Comparison of ENCODE assay signal across 25 mouse cellular contexts in the genomic region with DNA sequence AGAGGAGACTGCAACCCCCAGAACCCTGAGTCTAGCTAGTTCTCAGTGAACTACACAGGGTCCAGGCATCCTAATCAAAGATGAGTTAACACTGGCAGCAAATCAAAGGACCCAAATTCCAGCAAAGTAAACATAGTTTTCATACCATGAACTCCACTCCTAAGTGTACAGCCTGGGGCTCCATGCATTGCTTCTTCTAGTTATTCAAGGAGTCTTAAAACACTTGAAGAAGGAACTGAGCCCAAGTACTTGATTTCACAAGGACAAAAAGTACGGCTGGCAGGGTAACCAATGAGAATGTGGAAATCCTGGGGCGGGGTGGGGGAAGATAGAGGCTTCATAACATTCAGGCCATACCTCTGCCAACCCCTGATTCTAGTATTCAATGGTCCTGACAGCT.
A peak's percentile ranks its signal among the peaks of the same experiment; 100 is the strongest.
DNase-seq lines count a peak whose midpoint lies in the region; ATAC-seq and TF ChIP-seq lines count a peak whose summit lies in the region.
"Had no signal": no experiment of that assay in that cellular context is flagged by ENCODE, and none has a peak within 500 bp of the region (broad histone marks: within the 10 kb centered on the region; RNA-seq: fewer than 3 reads in every experiment).

No protein-coding gene starts in this region.

- H3K36me3 ChIP-seq in lung, embryonic 16.5 days (ENCODE audit: control insufficient read depth, insufficient read depth, low read length), result no peaks in the 10 kb centered on the region
- H3K36me3 ChIP-seq: embryonic facial prominence, embryonic 10.5 days; embryonic facial prominence, embryonic 12.5 days; G1E had no signal

- no peak overlapping the region for H3K9ac ChIP-seq in lung, embryonic 16.5 days (ENCODE audit: low read length)
- H3K9ac ChIP-seq: embryonic facial prominence, embryonic 12.5 days; forebrain, embryonic 13.5 days had no signal

- no peak overlapping the region for H3K4me3 ChIP-seq in lung, adult 2 months (replicated peaks; ENCODE audit: extremely low read depth, low read depth, low read length)
- no peak overlapping the region for H3K4me3 ChIP-seq in lung, embryonic 16.5 days (ENCODE audit: low read length)
- H3K4me3 ChIP-seq: embryonic facial prominence, embryonic 10.5 days; embryonic facial prominence, embryonic 12.5 days; forebrain, embryonic 13.5 days had no signal

- H3K9me3 ChIP-seq in lung, embryonic 16.5 days (ENCODE audit: control insufficient read depth, low read length), result no peaks in the 10 kb centered on the region
- H3K9me3 ChIP-seq: embryonic facial prominence, embryonic 10.5 days; embryonic facial prominence, embryonic 12.5 days; forebrain, embryonic 13.5 days; G1E had no signal

- peak; percentile 86 for ATAC-seq in lung, embryonic 16.5 days (ENCODE audit: low read depth)
- no peak for ATAC-seq in megakaryocyte progenitor cell, adult 5-6 weeks (replicated peaks; ENCODE audit: poor library complexity)
- ATAC-seq: activated CD4-positive, CD25-positive, alpha-beta regulatory T cell, adult 4 months; CD4-positive, CD25-positive, alpha-beta regulatory T cell, adult 4 months; forebrain, embryonic 13.5 days; Patski had no signal

- DNase-seq in lung, adult 2 months, result peak; percentile 4
- no peak for DNase-seq in lung, postnatal 10 days
- DNase-seq in lung, postnatal 14 days, result peak; percentile 11
- DNase-seq in lung, postnatal 36 days, result peak; percentile 35
- no peak for DNase-seq in urinary bladder, postnatal 36 days (ENCODE audit: low spot score in 2 of 2)
- DNase-seq in urinary bladder, postnatal 10 days (ENCODE audit: low spot score), result no peak
- DNase-seq: adrenal gland, adult 8-10 months; adrenal gland, postnatal 14 days; adrenal gland, postnatal 36 days; B cell, adult 2 months; cerebellum, adult 11-12 months; cerebellum, adult 2 months; cerebellum, adult 9-10 months; cerebellum, postnatal 10 days; cerebellum, postnatal 25 days had no signal

- TF ChIP-seq CTCF in lung, adult 2 months (IDR thresholded peaks at IDR 0.05; ENCODE audit: insufficient read depth, low read length), result no peak

- TF ChIP-seq POLR2A in lung, adult 2 months (IDR thresholded peaks at IDR 0.05; ENCODE audit: borderline replicate concordance, extremely low read depth, low read depth, low read length), result no peak

- no peaks in the 10 kb centered on the region for H3K4me1 ChIP-seq in lung, adult 2 months (ENCODE audit: control insufficient read depth, insufficient read depth, low read length)
- peaks cover 11% of the 10 kb centered on the region for H3K4me1 ChIP-seq in lung, embryonic 16.5 days (replicated peaks; ENCODE audit: control insufficient read depth, insufficient read depth, low read length)

- H3K27ac ChIP-seq in lung, embryonic 16.5 days (ENCODE audit: low read length), result no peak overlapping the region
- H3K27ac ChIP-seq: embryonic facial prominence, embryonic 10.5 days; embryonic facial prominence, embryonic 12.5 days; forebrain, embryonic 13.5 days had no signal

- H3K27me3 ChIP-seq in lung, embryonic 16.5 days (ENCODE audit: control insufficient read depth, insufficient read depth, low read depth, low read length), result no peaks in the 10 kb centered on the region; the same call in 1 of the 2 replicates
- H3K27me3 ChIP-seq: CH12.LX had no signal

- WGBS in lung, adult 2 months, result 62% methylated on average over 2 of the region's 2 CpGs
- 64% methylated on average over 2 of the region's 2 CpGs for WGBS in lung, embryonic 16.5 days

- H3K4me2 ChIP-seq in lung, embryonic 16.5 days (ENCODE audit: low read depth, low read length), result no peak overlapping the region
- H3K4me2 ChIP-seq: embryonic facial prominence, embryonic 12.5 days; forebrain, embryonic 13.5 days had no signal

Comparison
In these comparisons a context has a peak if more than half of its experiments do, and no peak if none do; other contexts are left out.
1. DNase-seq: peak in lung, adult 2 months (single experiment), lung, postnatal 14 days (single experiment) and lung, postnatal 36 days (single experiment); none in lung, postnatal 10 days (single experiment), urinary bladder, postnatal 36 days (0 of 2) and urinary bladder, postnatal 10 days (single experiment).